Mouse (Mus musculus): ENCODE measurements around the gene Kcne1.

DNA sequence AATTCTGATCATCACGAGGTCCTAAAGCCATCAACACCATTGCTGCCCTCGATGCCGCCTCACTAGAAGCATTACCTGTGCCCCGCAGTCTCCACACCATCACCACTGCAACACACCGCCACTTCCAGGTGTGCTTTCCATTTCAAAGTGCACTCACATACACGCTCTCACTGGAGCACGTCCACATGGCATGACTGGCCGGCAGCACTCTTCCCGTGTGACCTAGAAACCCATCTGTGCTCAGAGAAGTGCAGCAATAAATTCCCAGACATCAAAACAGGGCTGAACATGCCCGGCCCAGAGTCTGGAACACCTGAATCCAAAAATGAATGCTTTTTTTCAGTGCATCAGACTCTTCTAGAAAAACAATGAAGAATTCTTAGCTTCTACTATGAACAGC is 31.4 kb downstream of the Kcne1 start:
- TF ChIP-seq MYOD1 (IDR thresholded peaks at IDR 0.05; ENCODE audit: control insufficient read depth, insufficient read length, low read depth) (no peak), CTCF (IDR thresholded peaks at IDR 0.05; ENCODE audit: control insufficient read depth, insufficient read depth, insufficient read length) (no peak)

Data from C2C12 (cell line).